Mouse (Mus musculus): ENCODE data around the gene Axl.
A peak's percentile ranks its signal among the peaks of the same experiment; 100 is the strongest.

Gene Axl

DNA sequence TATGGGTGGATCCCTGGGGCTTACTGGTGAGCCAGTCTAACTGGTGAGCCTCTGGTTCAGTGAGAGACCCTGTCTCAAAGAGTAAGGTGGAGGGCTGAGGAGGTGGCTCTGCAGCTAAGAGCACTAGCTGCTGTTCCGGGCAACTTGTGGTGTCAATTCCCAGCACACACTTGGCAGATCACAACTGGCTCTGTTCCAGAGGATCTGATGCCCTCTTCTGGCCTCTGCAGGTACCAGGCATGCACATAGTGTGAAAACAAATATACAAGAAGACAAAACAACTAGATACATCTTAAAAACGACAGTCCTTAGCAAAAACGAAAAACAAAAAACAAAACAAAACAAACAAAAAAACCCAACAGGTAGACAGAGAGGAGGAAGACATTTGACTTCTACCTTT, 5.2 kb upstream of the Axl start:
- DNase-seq (ENCODE audit: low read depth, low spot score): no peak

- DNase-seq (ENCODE audit: low read depth, low spot score): peak; percentile 57
These were observed 4.5 kb upstream of the Axl start for GRCm38 (mm10) chr7:25792966-25793365.

DNA sequence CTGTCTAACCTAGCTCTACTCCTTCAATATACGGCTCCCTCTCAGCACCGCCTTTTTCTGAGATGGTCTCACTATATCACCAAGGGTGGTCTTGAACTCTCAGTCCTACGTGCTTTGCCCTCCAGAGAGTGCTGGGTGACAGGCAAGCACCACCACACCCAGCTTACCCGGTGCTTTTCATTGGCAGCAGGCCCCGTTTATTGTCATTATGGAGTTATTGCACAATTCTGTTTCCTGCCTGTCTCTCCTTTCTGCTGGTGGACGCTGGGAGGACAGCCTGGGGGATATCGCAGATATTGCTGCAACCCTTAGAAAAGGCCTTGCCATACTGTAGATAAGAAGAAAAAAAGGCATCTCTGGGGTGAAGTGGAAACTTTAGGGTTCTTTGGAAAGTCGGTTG, 2.1 kb upstream of the Axl start:
- DNase-seq (ENCODE audit: low read depth, low spot score): peak; percentile 62

DNA sequence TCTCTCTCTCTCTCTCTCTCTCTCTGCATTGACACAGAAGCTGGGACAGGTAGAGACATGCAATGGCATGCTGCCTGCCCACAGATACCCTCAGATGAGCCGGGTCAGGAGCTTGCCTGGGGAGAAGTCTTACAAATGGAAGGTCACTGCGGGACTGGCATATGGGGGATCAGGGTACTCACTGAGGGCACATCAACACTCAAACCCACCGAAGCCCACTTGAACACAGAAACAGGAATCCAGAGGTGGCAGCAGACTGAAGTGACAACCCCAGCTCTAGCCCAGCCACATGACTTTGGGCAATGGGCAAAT, 580 bp upstream of the Axl start:
- DNase-seq (ENCODE audit: low read depth, low spot score): no peak

GRCm38 (mm10) chr7:25787456-25788219, 867 bp downstream of the Axl start:
- no peak for DNase-seq (ENCODE audit: low read depth, low spot score)

- no peak for DNase-seq (ENCODE audit: low read depth, low spot score)
These were observed 1.5 kb downstream of the Axl start for GRCm38 (mm10) chr7:25786974-25787373.

- DNase-seq (ENCODE audit: low read depth, low spot score): no peak
These were observed 2.8 kb downstream of the Axl start for GRCm38 (mm10) chr7:25785752-25786151.

DNA sequence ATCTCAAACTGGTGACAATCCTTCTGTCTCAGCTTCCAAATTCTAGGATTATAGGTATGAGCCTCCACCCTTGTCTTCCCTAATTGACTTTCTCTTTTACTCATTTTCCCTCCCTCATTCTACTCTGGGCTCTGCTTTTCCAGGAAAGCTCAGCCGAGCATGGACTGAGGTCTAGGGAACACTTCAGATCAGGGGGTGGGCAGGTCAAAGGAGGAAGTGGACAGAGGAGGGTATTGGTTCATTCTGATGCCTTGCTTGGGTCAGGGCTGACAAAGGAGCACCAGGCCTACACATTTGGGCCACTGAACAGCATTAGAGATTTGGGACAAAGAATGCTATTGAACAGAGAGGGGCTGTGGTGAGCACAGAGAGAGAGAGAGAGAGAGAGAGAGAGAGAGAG, 3.7 kb downstream of the Axl start:
- no peak for DNase-seq (ENCODE audit: low read depth, low spot score)

DNA sequence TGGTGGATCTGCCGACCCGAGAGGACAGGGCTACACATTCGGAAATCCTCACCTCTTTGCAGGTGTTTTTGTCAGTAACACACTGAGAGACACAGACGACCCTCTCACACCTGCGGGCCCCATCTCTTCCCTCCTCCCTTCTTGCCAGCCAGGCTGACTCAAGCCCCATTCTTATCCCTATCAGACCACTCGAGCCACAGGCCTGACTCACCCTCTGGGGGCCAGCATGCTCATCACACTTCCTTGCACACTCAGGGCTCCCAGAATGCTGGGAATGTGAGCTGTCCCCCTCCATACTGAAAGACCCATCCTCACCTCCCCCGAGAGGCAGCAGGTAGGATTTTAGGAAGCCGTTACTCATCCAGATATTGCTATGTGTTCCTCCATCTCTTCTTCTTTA, 4.8 kb downstream of the Axl start:
- no peak for DNase-seq (ENCODE audit: low read depth, low spot score)

- no peak for DNase-seq (ENCODE audit: low read depth, low spot score)
These were observed 5.8 kb downstream of the Axl start for GRCm38 (mm10) chr7:25782744-25783143.

- DNase-seq (ENCODE audit: low read depth, low spot score): no peak
These were observed 6.4 kb downstream of the Axl start for GRCm38 (mm10) chr7:25781937-25782610.

GRCm38 (mm10) chr7:25781321-25781936, 7.1 kb downstream of the Axl start:
- DNase-seq (ENCODE audit: low read depth, low spot score): no peak

- no peak for DNase-seq (ENCODE audit: low read depth, low spot score)
These were observed 7.8 kb downstream of the Axl start for GRCm38 (mm10) chr7:25780753-25781152.

DNA sequence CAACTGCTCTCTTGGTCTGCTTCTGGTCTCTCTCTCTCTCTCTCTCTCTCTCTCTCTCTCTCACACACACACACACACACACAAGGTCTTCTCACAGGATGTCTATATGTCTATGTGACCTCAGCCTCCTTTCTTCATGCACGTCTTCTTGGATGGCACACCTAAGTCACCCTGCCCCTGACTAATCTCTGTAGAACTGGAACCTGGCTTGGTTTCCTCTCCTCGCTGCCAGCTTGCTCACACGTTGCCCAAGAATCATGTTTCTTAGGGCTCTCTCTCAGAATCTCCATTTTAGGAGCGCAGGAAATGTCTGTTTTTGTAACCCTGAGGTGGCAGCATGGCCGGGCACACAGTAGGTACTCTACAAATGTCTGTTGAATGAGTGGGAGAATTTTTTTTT, 8.5 kb downstream of the Axl start:
- DNase-seq (ENCODE audit: low read depth, low spot score): no peak

DNA sequence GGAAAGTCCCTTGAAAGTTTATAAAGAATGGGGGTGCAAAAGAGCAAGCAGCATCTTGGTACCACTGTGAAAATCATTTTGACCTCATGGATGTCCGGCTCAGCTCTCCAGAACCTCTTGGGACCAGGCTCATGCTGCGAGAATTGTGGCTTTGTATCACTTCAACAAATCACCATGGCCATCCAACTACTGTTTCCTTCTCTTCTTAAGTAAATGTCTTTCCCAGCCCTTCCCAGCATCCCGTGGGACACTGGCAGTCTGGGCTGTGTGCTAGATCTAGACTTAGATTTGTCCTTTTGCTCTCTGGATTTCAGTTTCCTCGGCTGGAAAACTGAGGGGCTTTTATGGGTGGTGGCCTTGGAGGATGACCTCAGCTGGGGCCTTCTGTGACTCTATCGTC, 20.3 kb downstream of the Axl start:
- no peak for DNase-seq (ENCODE audit: low read depth, low spot score)

DNA sequence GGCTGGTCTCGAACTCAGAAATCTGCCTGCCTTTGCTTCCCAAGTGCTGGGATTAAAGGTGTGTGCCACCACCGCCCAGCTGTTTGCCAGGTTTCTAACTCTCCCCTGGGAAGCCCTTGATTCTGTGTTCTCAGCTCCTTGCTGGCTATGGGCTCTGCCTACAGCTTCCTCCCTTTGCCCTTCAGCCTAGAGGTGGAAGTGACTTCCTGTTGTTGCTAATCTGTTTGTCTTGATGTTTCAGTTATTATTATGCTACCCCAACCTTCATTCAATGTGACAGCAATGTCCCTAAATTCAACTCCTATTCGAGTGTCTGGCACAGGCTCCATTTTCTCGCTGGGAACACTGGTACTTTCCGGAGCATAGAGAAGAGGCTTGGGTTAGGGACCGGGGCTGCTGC, 22.4 kb downstream of the Axl start:
- no peak for DNase-seq (ENCODE audit: low read depth, low spot score)

DNA sequence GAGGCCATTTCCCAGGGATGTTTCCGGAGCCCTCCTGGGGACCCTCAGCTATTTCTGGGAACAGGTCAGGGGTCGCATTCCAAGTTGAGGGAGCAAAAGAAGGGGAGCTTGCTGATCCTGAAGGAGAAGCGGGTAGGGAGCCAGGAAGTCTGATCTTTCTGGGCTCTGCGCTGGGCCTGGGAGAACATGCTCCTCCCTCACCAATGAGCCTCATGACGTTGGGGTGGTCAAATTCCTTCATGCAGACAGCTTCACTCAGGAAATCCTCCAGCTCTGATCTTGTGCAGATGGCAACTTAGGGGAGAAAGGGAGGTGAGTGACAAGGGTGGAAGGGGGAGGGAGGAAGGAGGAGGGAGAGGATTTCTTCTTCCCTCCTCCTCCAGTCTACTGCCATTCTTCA, 24.3 kb downstream of the Axl start:
- DNase-seq (ENCODE audit: low read depth, low spot score): no peak

DNA sequence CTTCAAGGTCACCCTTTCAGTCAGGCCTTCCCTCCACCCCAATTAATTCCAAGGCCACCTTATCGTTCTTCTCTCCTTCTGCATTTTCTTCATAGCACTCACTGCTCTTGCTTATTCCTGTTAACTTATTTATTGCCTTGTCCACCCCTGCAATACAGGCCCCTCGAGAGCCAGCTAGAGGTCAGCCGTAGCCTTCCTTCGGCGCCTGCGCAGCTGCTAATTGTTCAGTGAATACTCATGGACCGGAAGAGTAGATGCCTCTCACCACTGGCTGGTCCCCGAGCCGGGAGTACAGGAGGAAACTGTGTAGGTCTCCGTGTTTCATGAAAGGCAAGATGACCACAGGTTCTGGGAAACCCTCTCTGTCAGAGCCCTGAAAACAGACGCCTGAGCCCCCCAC, 24.8 kb downstream of the Axl start:
- no peak for DNase-seq (ENCODE audit: low read depth, low spot score)

GRCm38 (mm10) chr7:25761354-25761753, 27.2 kb downstream of the Axl start:
- peak; percentile 65 for DNase-seq (ENCODE audit: low read depth, low spot score)

GRCm38 (mm10) chr7:25756011-25756410, 32.5 kb downstream of the Axl start:
- DNase-seq (ENCODE audit: low read depth, low spot score): peak; percentile 89

DNA sequence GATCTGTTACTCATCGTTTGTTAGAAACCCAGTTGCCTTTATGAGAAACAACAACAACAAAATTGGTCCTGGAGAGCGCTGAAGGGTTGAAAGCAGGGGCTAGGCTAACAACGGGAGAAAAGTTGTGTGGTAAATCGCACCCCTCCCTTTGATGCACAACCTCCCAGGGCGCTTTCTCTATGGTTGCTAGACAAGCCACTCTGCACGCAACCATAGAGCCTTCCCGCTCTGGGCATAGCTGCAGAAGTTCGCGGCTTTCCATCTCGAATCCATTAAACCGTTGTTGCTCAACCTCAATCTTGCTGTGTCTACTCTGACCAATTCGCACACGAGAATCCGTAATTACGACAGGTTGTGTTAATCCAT, 33.1 kb downstream of the Axl start:
- no peak for DNase-seq (ENCODE audit: low read depth, low spot score)

GRCm38 (mm10) chr7:25754738-25755467, 33.6 kb downstream of the Axl start, which contains the start of gene Hnrnpul1:
Hnrnpul1 (minus strand) TSS chr7:25754757.
- peak; percentile 99 for DNase-seq (ENCODE audit: low read depth, low spot score)

- DNase-seq (ENCODE audit: low read depth, low spot score): no peak
These were observed 34.1 kb downstream of the Axl start for GRCm38 (mm10) chr7:25754439-25754737.
